Mouse (Mus musculus) cerebellum, postnatal 36 days (tissue): ENCODE results near the gene Plcb4.
"Not testable (repeated sequence)": the region's sequence is repeated elsewhere in the genome, so short reads cannot be mapped to it uniquely, and the experiment has no call there.

ENCODE experiments used
- DNase-seq, 2 experiments: peaks; one replicate each; pipeline ENCODE4 v3.0.0; 2021 to 2022; ENCODE audit warnings: mixed read lengths in 2 of 2

Plcb4 gene

GRCm38 (mm10) chr2:135898025-135898424 lies 239.2 kb downstream of the Plcb4 start:
- no peak for DNase-seq

- DNase-seq = not testable (repeated sequence)
These were observed 241.1 kb downstream of the Plcb4 start for GRCm38 (mm10) chr2:135899931-135900330.

GRCm38 (mm10) chr2:135901015-135901414 lies 242.2 kb downstream of the Plcb4 start:
- DNase-seq = no peak

- no peak for DNase-seq
These were observed 245.5 kb downstream of the Plcb4 start for GRCm38 (mm10) chr2:135904262-135904661.

- no peak for DNase-seq
These were observed 246.0 kb downstream of the Plcb4 start for GRCm38 (mm10) chr2:135904791-135905190.

- DNase-seq = no peak
These were observed 255.8 kb downstream of the Plcb4 start for GRCm38 (mm10) chr2:135914343-135915261.

- no peak for DNase-seq
These were observed 257.1 kb downstream of the Plcb4 start for GRCm38 (mm10) chr2:135915928-135916327.

- DNase-seq = no peak
These were observed 258.2 kb downstream of the Plcb4 start for GRCm38 (mm10) chr2:135917000-135917399.

GRCm38 (mm10) chr2:135918116-135918515 lies 259.3 kb downstream of the Plcb4 start:
- DNase-seq = no peak

- DNase-seq = no peak
These were observed 260.8 kb downstream of the Plcb4 start for GRCm38 (mm10) chr2:135919641-135920040.

GRCm38 (mm10) chr2:135926660-135927343 lies 268.0 kb downstream of the Plcb4 start:
- DNase-seq = peak; percentile 59 to 79

GRCm38 (mm10) chr2:135929021-135929720 lies 270.4 kb downstream of the Plcb4 start:
- DNase-seq = peak; percentile 68 to 77

- DNase-seq = no peak
These were observed 271.9 kb downstream of the Plcb4 start for GRCm38 (mm10) chr2:135930696-135931095.

GRCm38 (mm10) chr2:135932569-135932968 lies 273.8 kb downstream of the Plcb4 start:
- DNase-seq = no peak

- DNase-seq = peak in 1 of 2 experiments; percentile 34
These were observed 277.6 kb downstream of the Plcb4 start for GRCm38 (mm10) chr2:135936376-135936775.

- no peak for DNase-seq
These were observed 278.8 kb downstream of the Plcb4 start for GRCm38 (mm10) chr2:135937646-135938045.

GRCm38 (mm10) chr2:135939933-135940332 lies 281.1 kb downstream of the Plcb4 start:
- peak; percentile 47 to 60 for DNase-seq

GRCm38 (mm10) chr2:135947839-135948238 lies 289.0 kb downstream of the Plcb4 start:
- peak in 1 of 2 experiments; percentile 26 for DNase-seq

- no peak for DNase-seq
These were observed 296.1 kb downstream of the Plcb4 start for GRCm38 (mm10) chr2:135954760-135955548.

GRCm38 (mm10) chr2:135955796-135956195 lies 297.0 kb downstream of the Plcb4 start:
- DNase-seq = no peak

- peak; percentile 71 to 73 for DNase-seq
These were observed 298.9 kb downstream of the Plcb4 start for GRCm38 (mm10) chr2:135957689-135958088.

GRCm38 (mm10) chr2:135958453-135958852 lies 299.6 kb downstream of the Plcb4 start:
- DNase-seq = no peak
